Mouse (Mus musculus) MEL (cell line): ENCODE data around the gene Traf3ip2.

Experiments used
- CTCF ChIP-seq, 3 experiments: IDR thresholded peaks in 2 of 3; conservative IDR thresholded peaks in 1 of 3; 2 replicates each; pipeline ENCODE4 v1.5.1; 2011 to 2012; ENCODE audit warnings: low read length in 3 of 3, low read depth in 2 of 3, mild to moderate bottlenecking in 2 of 3, improper control_type of control experiment in 1 of 3, inconsistent platforms in 1 of 3, mixed read lengths in 1 of 3, moderate library complexity in 1 of 3; ENCODE audit not compliant: control insufficient read depth in 1 of 3, insufficient read depth in 1 of 3, poor library complexity in 1 of 3, severe bottlenecking in 1 of 3
- EP300 ChIP-seq, 2 experiments: IDR thresholded peaks; 2 replicates each; pipeline ENCODE4 v1.6.1; 2011; ENCODE audit warnings: improper control_type of control experiment in 2 of 2, low read length in 2 of 2, low read depth in 1 of 2, mild to moderate bottlenecking in 1 of 2
- GATA1 ChIP-seq: IDR thresholded peaks from 2 replicates; pipeline ENCODE4 v1.6.1; 2011; ENCODE audit warnings: low read depth, low read length, improper control_type of control experiment
- MAFK ChIP-seq: IDR thresholded peaks from 2 replicates; pipeline ENCODE4 v1.6.1; 2011; ENCODE audit warnings: low read depth, mild to moderate bottlenecking, low read length, improper control_type of control experiment, borderline replicate concordance
- MAZ ChIP-seq: IDR thresholded peaks from 2 replicates; pipeline ENCODE4 v1.6.1; 2012; ENCODE audit warnings: low read depth, mild to moderate bottlenecking, inconsistent platforms, low read length, improper control_type of control experiment
- MXI1 ChIP-seq: IDR thresholded peaks from 2 replicates; pipeline ENCODE4 v1.6.1; 2011; ENCODE audit warnings: mild to moderate bottlenecking, low read depth, low read length, improper control_type of control experiment
- POLR2A ChIP-seq, 2 experiments: IDR thresholded peaks; 2 replicates each; pipeline ENCODE4 v1.6.1; 2011 to 2012; ENCODE audit warnings: low read length in 2 of 2, mild to moderate bottlenecking in 2 of 2, control low read depth in 1 of 2, improper control_type of control experiment in 1 of 2, low read depth in 1 of 2, moderate library complexity in 1 of 2; ENCODE audit not compliant: control insufficient read depth in 1 of 2, insufficient read depth in 1 of 2, poor library complexity in 1 of 2
- POLR2AphosphoS5 ChIP-seq: IDR thresholded peaks from 2 replicates; pipeline ENCODE4 v1.6.1; 2012; ENCODE audit warnings: low read depth, borderline replicate concordance, mild to moderate bottlenecking, inconsistent platforms, low read length, moderate library complexity, mixed read lengths
- UBTF ChIP-seq: IDR thresholded peaks from 2 replicates; pipeline ENCODE4 v1.6.1; 2012; ENCODE audit warnings: low read depth, mild to moderate bottlenecking, inconsistent platforms, low read length, improper control_type of control experiment, moderate library complexity, borderline replicate concordance; ENCODE audit not compliant: insufficient read depth

- no peak for TF ChIP-seq EP300 (IDR thresholded peaks at IDR 0.05; ENCODE audit: low read depth in 1 of 2, low read length in 2 of 2)
- no peak for TF ChIP-seq CTCF (IDR thresholded peaks at IDR 0.05 in 2 of 3, conservative IDR thresholded peaks at IDR 0.05 in 1 of 3; ENCODE audit: control insufficient read depth in 1 of 3, insufficient read depth in 1 of 3, low read depth in 2 of 3, low read length in 3 of 3, poor library complexity in 1 of 3, severe bottlenecking in 1 of 3)
- no peak for TF ChIP-seq POLR2A (IDR thresholded peaks at IDR 0.05; ENCODE audit: control insufficient read depth in 1 of 2, insufficient read depth in 1 of 2, low read depth in 1 of 2, low read length in 2 of 2, poor library complexity in 1 of 2)
- no peak for TF ChIP-seq POLR2AphosphoS5
- no peak for TF ChIP-seq MXI1
- no peak for TF ChIP-seq MAZ
- no peak for TF ChIP-seq MAFK
- no peak for TF ChIP-seq GATA1
- no peak for TF ChIP-seq UBTF
These were observed 13.0 kb downstream of the Traf3ip2 start for GRCm38 (mm10) chr10:39625626-39626260.
